Mouse (Mus musculus) granulocyte monocyte progenitor cell, adult 5-6 weeks (primary cell): ENCODE measurements around the gene Gm14305. TPM values are rescaled to one million over a fixed set of nuclear protein-coding genes. Genes with fewer than 3 reads are reported as not detected.
"Not testable (repeated sequence)": the region's sequence is repeated elsewhere in the genome, so short reads cannot be mapped to it uniquely, and the experiment has no call there.

Source experiments
- ATAC-seq: replicated peaks from 2 replicates; pipeline ENCODE4 v1.8.0; 2016; ENCODE audit warnings: mild to moderate bottlenecking, moderate TSS enrichment, inconsistent platforms; ENCODE audit not compliant: poor library complexity, severe bottlenecking
- total RNA-seq, 2 experiments: library from RNA; stranded (forward) in 1 of 2; stranded (reverse) in 1 of 2; fragments of 200-712, 200-1000 nt in 1 of 2; fragments of >200 nt in 1 of 2; fragmentation: Nextera tagmentation in 1 of 2; gene quantifications; 2 replicates each; pipeline ENCODE4 v1.2.3; 2014 to 2017

Gm14305 gene
- total RNA-seq (2014; fragmentation: Nextera tagmentation), result 12.9 and 22.2 TPM in 2 replicates
- total RNA-seq (2017), result 22.5 and 24.1 TPM in 2 replicates

- not testable (repeated sequence) for ATAC-seq
Measured at GRCm38 (mm10) chr2:176708051-176708450, at the start of gene Gm14305. Gm14305 (plus strand) TSS chr2:176708328.

DNA sequence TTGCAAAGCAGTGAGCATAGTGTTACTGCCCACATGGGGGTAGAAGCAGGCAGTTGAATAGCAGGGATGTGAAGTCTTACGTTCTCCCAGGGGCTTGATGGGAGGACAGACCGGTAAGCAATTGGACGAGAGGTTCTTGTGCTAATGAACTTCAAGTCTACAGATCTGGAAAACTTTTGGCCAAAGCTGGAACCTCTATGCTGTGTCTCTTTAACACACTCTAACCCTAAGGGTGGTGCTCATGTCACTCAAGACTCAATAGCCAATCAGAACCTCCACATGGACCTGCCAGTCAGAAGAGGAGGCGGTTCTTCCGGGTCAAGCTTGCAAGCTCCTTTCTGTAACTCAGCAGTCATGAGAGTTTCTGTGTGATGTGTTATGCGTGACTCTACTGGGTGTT is 37.9 kb upstream of the Gm14305 start, which contains the start of gene Zfp973:
Gene Zfp973, plus strand, starts transcription at position 301 of the 400 bp plus-strand sequence.
- ATAC-seq, result not testable (repeated sequence)

Other genes with a start within 250 kb of the Gm14305 start
- gene Gm14434, start 221.5 kb upstream of the Gm14305 start, total RNA-seq (2014; fragmentation: Nextera tagmentation), result 4.0 TPM in 1 of 2 replicates, not detected in the other
- gene Gm14434, start 221.5 kb upstream of the Gm14305 start, total RNA-seq (2017), result 4.3 TPM in 1 of 2 replicates, not detected in the other
- not detected in 2 replicates for gene Zfp967, start 187.3 kb upstream of the Gm14305 start, total RNA-seq (2014; fragmentation: Nextera tagmentation)
- gene Zfp967, start 187.3 kb upstream of the Gm14305 start, total RNA-seq (2017), result 1.5 TPM in 1 of 2 replicates, not detected in the other
- 0.86 and 13.9 TPM in 2 replicates for gene Gm14308, start 72.0 kb upstream of the Gm14305 start, total RNA-seq (2014; fragmentation: Nextera tagmentation)
- 15.3 TPM in 1 of 2 replicates, not detected in the other for gene Gm14308, start 72.0 kb upstream of the Gm14305 start, total RNA-seq (2017)
- 15.4 and 27.4 TPM in 2 replicates for gene Zfp973, start 37.8 kb upstream of the Gm14305 start, total RNA-seq (2014; fragmentation: Nextera tagmentation)
- gene Zfp973, start 37.8 kb upstream of the Gm14305 start, total RNA-seq (2017), result 11.4 and 23.2 TPM in 2 replicates
- 13.5 and 21.5 TPM in 2 replicates for gene Gm14295, start 90.3 kb downstream of the Gm14305 start, total RNA-seq (2014; fragmentation: Nextera tagmentation)
- gene Gm14295, start 90.3 kb downstream of the Gm14305 start, total RNA-seq (2017), result 5.4 and 9.2 TPM in 2 replicates
- not detected in 2 replicates for gene Gm14408, start 122.8 kb downstream of the Gm14305 start, total RNA-seq (2014; fragmentation: Nextera tagmentation)
- not detected in 2 replicates for gene Gm14408, start 122.8 kb downstream of the Gm14305 start, total RNA-seq (2017)
- 12.4 and 16.3 TPM in 2 replicates for gene Gm14296, start 219.5 kb downstream of the Gm14305 start, total RNA-seq (2014; fragmentation: Nextera tagmentation)
- gene Gm14296, start 219.5 kb downstream of the Gm14305 start, total RNA-seq (2017), result 2.1 and 4.0 TPM in 2 replicates